Mouse (Mus musculus) forebrain, embryonic 15.5 days (tissue): Measurements from ENCODE around the gene Zfp638. TPM values are rescaled to one million over a fixed set of nuclear protein-coding genes. Genes with fewer than 3 reads are reported as not detected.
"Not testable (repeated sequence)": the region's sequence is repeated elsewhere in the genome, so short reads cannot be mapped to it uniquely, and the experiment has no call there.

Source experiments
- ATAC-seq: fragments of 200-750 bp; cut with Nextera tagmentation; replicated peaks from 2 replicates; pipeline ENCODE4 v1.8.0; 2017; ENCODE audit warnings: mild to moderate bottlenecking, moderate TSS enrichment, moderate library complexity
- H3K27ac ChIP-seq: fragments of 300-500 bp; sonication (generic); replicated peaks from 2 replicates; pipeline ENCODE4 v1.5.1; 2015; ENCODE audit warnings: mild to moderate bottlenecking, inconsistent platforms
- H3K27me3 ChIP-seq: fragments of 300-500 bp; sonication (generic); 2 replicates; pipeline ENCODE4 v1.6.1; 2015; ENCODE audit warnings: inconsistent platforms
- H3K36me3 ChIP-seq: fragments of 300-500 bp; sonication (generic); 2 replicates; pipeline ENCODE4 v1.6.1; 2015; ENCODE audit warnings: mild to moderate bottlenecking, inconsistent platforms
- H3K4me1 ChIP-seq: fragments of 300-500 bp; sonication (generic); 2 replicates; pipeline ENCODE4 v1.6.1; 2015; ENCODE audit warnings: inconsistent platforms
- H3K4me2 ChIP-seq: fragments of 300-500 bp; sonication (generic); replicated peaks from 2 replicates; pipeline ENCODE4 v1.6.1; 2015; ENCODE audit warnings: mild to moderate bottlenecking, inconsistent platforms
- H3K4me3 ChIP-seq: fragments of 300-500 bp; sonication (generic); 2 replicates; pipeline ENCODE4 v1.5.1; 2015; ENCODE audit warnings: mild to moderate bottlenecking, inconsistent platforms
- H3K9ac ChIP-seq: fragments of 300-500 bp; sonication (generic); replicated peaks from 2 replicates; pipeline ENCODE4 v1.6.1; 2015; ENCODE audit warnings: mild to moderate bottlenecking, inconsistent platforms
- H3K9me3 ChIP-seq: fragments of 300-500 bp; sonication (generic); 2 replicates; pipeline ENCODE4 v1.6.1; 2016; ENCODE audit warnings: inconsistent platforms
- WGBS: fragments of 180-500 bp; shearing (Covaris S2); methylation state at CpG from one replicate; pipeline ENCODE4 v1.1.7; 2015; ENCODE audit warnings: mixed read lengths; 5-methylcytosine and 5-hydroxymethylcytosine counted together
- polyA plus RNA-seq: library from polyadenylated mRNA; unstranded; fragments of >200 nt; fragmentation: Nextera tagmentation; extraction: Ambion mirVana; gene quantifications from 2 replicates; pipeline ENCODE4 v1.2.1, GENCODE M21; 2015

Zfp638 gene
- polyA plus RNA-seq, 1 experiment from 2014 or later, result 90.8 TPM

GRCm38 (mm10) chr6:84017392-84017791, 150.5 kb downstream of the Zfp638 start:
- Histone ChIP-seq H3K4me2 (no peak overlapping the region), H3K27me3 (peaks cover 10% of the 10 kb centered on the region; the same call in 1 of the 2 replicates), H3K27ac (no peak overlapping the region), H3K4me1 (peaks cover 9% of the 10 kb centered on the region), H3K9ac (no peak overlapping the region), H3K36me3 (no peaks in the 10 kb centered on the region), H3K9me3 (no peaks in the 10 kb centered on the region), H3K4me3 (no peak overlapping the region)
- 64% methylated on average over 3 of the region's 3 CpGs for WGBS
- no peak for ATAC-seq

- peaks cover 9% of the 10 kb centered on the region for H3K4me1 ChIP-seq
- no peak for ATAC-seq
- H3K9me3 ChIP-seq, result no peaks in the 10 kb centered on the region
- H3K36me3 ChIP-seq, result no peaks in the 10 kb centered on the region
- peaks cover 10% of the 10 kb centered on the region; the same call in 1 of the 2 replicates for H3K27me3 ChIP-seq
- H3K27ac ChIP-seq, result no peak overlapping the region
- WGBS, result 4% methylated on average over 28 of the region's 28 CpGs
- peak overlapping the region; percentile 35 for H3K4me3 ChIP-seq
- peak overlapping the region; percentile 62 for H3K4me2 ChIP-seq
- peak overlapping the region; percentile 18 for H3K9ac ChIP-seq
Measured at GRCm38 (mm10) chr6:84018906-84019550, 152.1 kb downstream of the Zfp638 start.

GRCm38 (mm10) chr6:84020002-84020401, 153.1 kb downstream of the Zfp638 start:
- no peak overlapping the region for H3K9ac ChIP-seq
- peaks cover 9% of the 10 kb centered on the region for H3K4me1 ChIP-seq
- no peak overlapping the region for H3K4me2 ChIP-seq
- WGBS, result 84% methylated on average over 4 of the region's 4 CpGs
- no peak for ATAC-seq
- no peaks in the 10 kb centered on the region for H3K9me3 ChIP-seq
- H3K27ac ChIP-seq, result no peak overlapping the region
- no peaks in the 10 kb centered on the region for H3K36me3 ChIP-seq
- H3K4me3 ChIP-seq, result no peak overlapping the region
- H3K27me3 ChIP-seq, result peaks cover 10% of the 10 kb centered on the region; the same call in 1 of the 2 replicates

- Histone ChIP-seq H3K27me3 (peaks cover 10% of the 10 kb centered on the region; the same call in 1 of the 2 replicates), H3K4me1 (peaks cover 9% of the 10 kb centered on the region), H3K9me3 (no peaks in the 10 kb centered on the region), H3K36me3 (no peaks in the 10 kb centered on the region), H3K27ac (no peak overlapping the region), H3K9ac (no peak overlapping the region), H3K4me2 (no peak overlapping the region), H3K4me3 (no peak overlapping the region)
- WGBS, result 85% methylated on average over 3 of the region's 3 CpGs
- no peak for ATAC-seq
Measured at GRCm38 (mm10) chr6:84021990-84022389, 155.1 kb downstream of the Zfp638 start.

- WGBS, result 82% methylated on average over 3 of the region's 3 CpGs
- ATAC-seq, result no peak
- no peak overlapping the region for H3K4me2 ChIP-seq
Measured at GRCm38 (mm10) chr6:84025636-84026035, 158.7 kb downstream of the Zfp638 start.

GRCm38 (mm10) chr6:84028791-84029190, 161.9 kb downstream of the Zfp638 start:
- Histone ChIP-seq H3K4me1 (no peaks in the 10 kb centered on the region), H3K27me3 (no peaks in the 10 kb centered on the region), H3K4me2 (no peak overlapping the region), H3K4me3 (no peak overlapping the region), H3K27ac (no peak overlapping the region), H3K9me3 (no peaks in the 10 kb centered on the region), H3K36me3 (no peaks in the 10 kb centered on the region), H3K9ac (no peak overlapping the region)
- ATAC-seq, result no peak

More at GRCm38 (mm10) chr6:84025636-84026035, 158.7 kb downstream of the Zfp638 start:
- H3K4me3 ChIP-seq, result no peak overlapping the region
- H3K4me1 ChIP-seq, result no peaks in the 10 kb centered on the region
- H3K9ac ChIP-seq, result no peak overlapping the region
- no peaks in the 10 kb centered on the region for H3K9me3 ChIP-seq
- no peaks in the 10 kb centered on the region for H3K36me3 ChIP-seq
- H3K27me3 ChIP-seq, result no peaks in the 10 kb centered on the region
- no peak overlapping the region for H3K27ac ChIP-seq

GRCm38 (mm10) chr6:84029775-84030174, 162.9 kb downstream of the Zfp638 start:
- Histone ChIP-seq H3K9ac (no peak overlapping the region), H3K27me3 (no peaks in the 10 kb centered on the region), H3K36me3 (no peaks in the 10 kb centered on the region), H3K9me3 (no peaks in the 10 kb centered on the region), H3K27ac (no peak overlapping the region), H3K4me2 (no peak overlapping the region), H3K4me1 (no peaks in the 10 kb centered on the region), H3K4me3 (no peak overlapping the region)
- 94% methylated on average over 7 of the region's 7 CpGs for WGBS
- no peak for ATAC-seq

- H3K9ac ChIP-seq, H3K4me2 ChIP-seq, H3K4me1 ChIP-seq, H3K27ac ChIP-seq, ATAC-seq, H3K4me3 ChIP-seq, H3K27me3 ChIP-seq, H3K9me3 ChIP-seq, H3K36me3 ChIP-seq: not testable (repeated sequence)
- WGBS, result 71% methylated on average over 5 of the region's 5 CpGs
Measured at GRCm38 (mm10) chr6:84032516-84032915, 165.6 kb downstream of the Zfp638 start.

Other genes with a start within 250 kb of the Zfp638 start
- not detected in 2 replicates for gene Clec4f, start 210.9 kb upstream of the Zfp638 start, polyA plus RNA-seq
- gene Cd207, start 189.3 kb upstream of the Zfp638 start, polyA plus RNA-seq, result not detected in 2 replicates
- 0.14 and 0.15 TPM in 2 replicates for gene Vax2, start 155.8 kb upstream of the Zfp638 start, polyA plus RNA-seq
- gene Atp6v1b1, start 124.1 kb upstream of the Zfp638 start, polyA plus RNA-seq, result 0.43 and 0.53 TPM in 2 replicates
- gene Ankrd53, start 104.5 kb upstream of the Zfp638 start, polyA plus RNA-seq, result 0.19 and 0.24 TPM in 2 replicates
- gene Tex261, start 91.3 kb upstream of the Zfp638 start, polyA plus RNA-seq, result 76.7 and 79.8 TPM in 2 replicates
- 107 and 113 TPM in 2 replicates for gene Nagk, start 72.1 kb upstream of the Zfp638 start, polyA plus RNA-seq
- 36.5 and 43.0 TPM in 2 replicates for gene Paip2b, start 35.4 kb upstream of the Zfp638 start, polyA plus RNA-seq
- 1.5 and 1.7 TPM in 2 replicates for gene Dysf, start 141.5 kb downstream of the Zfp638 start, polyA plus RNA-seq